Mouse (Mus musculus) c-Kit-negative CD71-positive TER-119-positive erythroid progenitor cells, embryonic 14.5 days (primary cell): ENCODE results near the gene Prmt1.

Source experiments
- DNase-seq: peaks from one replicate; pipeline ENCODE4 v3.0.0-alpha.2; 2013; ENCODE audit warnings: low read depth, low spot score

Prmt1 gene

DNA sequence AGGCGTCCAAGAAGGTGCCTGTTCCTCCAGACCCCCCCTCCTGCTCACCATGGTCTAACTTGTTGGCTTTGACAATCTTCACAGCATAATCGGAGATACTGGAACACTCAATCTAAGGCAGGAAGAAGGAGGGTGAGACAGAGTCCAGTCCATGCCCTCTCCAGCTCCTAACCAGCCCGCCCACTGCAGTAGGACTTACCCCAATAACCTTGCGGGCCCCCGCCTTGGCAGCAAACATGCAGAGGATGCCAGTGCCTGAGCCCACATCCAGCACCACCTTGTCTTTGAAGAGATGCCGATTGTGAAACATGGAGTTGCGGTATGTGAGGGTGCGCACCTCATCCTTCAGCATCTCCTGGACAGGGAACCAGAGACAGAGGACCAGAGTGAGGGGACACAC lies 4.8 kb downstream of the Prmt1 start:
- DNase-seq: no peak

DNA sequence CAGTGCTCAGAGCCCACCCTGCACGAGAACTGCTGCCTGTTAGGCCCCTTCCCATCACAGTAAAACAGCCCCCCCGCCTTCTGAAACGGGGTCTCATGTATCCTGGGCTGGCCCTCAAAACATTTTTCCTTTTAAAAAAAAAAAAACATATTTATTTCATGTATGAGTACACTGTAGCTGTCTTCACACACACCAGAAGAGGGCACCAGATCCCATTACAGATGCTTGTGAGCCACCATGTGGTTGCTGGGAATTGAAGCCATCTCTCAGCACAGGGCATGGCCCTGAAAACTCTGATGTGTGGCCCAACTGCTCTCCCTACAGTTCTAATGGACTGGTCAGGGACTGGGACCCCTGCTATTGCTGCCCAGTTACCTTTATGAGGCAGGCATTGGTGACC lies 8.1 kb downstream of the Prmt1 start:
- DNase-seq: no peak

DNA sequence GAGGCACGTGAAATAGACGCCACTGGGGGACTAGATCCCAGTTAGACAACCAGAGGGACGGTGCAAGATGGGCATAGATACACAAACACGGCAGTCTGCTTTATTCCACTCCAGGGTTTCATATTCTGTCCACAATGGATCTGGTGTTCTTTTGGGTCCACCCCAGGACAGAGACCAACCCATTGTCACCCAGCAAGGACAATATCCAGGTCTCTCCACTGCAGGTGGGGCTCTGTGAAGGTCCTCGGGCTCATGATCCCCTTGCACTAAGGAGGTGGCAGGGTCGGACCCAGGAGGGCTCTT lies 11.3 kb downstream of the Prmt1 start:
- DNase-seq: no peak

DNA sequence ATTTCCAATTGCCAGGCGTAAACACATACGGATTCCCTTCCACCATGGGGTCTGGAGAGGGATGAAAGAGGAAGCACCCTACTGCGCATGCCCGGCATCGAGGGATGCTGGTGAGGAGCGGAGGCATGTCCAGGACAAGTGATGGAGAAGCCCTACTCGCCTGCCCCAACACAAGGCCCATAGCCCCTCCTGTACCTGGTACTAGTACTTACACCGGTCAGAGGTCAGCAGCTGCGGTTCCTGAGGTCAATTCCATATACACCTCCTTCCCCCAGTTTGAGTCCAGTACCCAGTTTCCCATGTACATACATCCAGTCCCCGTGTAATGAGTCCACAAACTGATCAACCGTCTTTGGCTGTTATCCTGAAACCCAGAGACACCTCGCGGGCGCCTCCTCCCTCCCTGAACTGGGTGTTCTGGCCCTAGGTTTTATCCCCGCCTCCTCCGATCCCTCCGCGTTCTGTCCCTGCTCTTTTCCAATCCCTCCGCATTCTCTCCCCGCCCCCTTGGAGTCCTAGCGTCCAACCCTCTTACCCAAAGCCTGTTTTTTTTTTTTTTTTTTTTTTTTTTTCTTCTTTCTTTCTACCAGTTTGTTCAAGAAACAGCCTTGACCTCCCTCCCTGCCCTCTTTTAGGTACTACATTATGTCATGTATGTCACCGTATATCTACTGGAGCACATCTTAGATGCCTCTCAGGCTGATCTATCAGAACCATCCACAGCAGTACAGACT lies 11.8 kb downstream of the Prmt1 start, which contains the start of gene Cpt1c:
Gene Cpt1c (minus strand): TSS at position 469 of the 734 bp plus-strand sequence.
- no peak for DNase-seq

DNA sequence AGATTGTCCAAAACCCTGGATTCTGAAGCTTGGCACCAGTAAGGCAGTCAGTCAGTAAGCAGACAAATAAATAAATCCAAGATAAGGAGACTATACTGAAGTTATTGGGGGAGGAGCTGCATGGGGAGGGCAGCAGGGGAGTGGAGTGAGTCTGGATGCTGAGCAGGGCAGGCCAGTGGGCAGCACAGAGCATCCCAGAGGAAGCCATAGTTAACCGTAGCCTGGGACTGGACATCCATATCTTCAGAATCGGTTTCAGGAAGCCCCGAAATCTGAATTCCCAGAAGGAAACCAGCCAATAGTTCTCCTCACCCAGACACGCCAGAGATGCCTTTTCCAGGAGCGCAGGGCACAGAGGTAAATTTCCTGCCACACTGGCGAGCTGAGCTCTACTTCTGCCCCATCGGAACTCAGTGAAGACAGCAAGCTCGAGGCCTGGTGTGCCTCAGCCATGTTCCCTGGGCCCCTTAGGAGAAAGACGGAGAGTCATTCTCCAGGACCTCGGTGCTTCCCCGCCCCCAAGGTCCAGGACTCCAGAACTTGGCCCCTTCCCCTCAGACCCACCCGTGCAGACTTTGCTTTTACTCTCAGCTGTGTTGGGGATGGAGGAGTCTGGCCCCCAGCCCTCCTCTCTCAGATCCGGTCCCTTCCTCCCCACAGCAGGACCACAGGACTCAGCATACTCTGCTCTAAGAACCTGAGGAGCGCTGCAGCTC lies 12.8 kb downstream of the Prmt1 start:
- DNase-seq: no peak

DNA sequence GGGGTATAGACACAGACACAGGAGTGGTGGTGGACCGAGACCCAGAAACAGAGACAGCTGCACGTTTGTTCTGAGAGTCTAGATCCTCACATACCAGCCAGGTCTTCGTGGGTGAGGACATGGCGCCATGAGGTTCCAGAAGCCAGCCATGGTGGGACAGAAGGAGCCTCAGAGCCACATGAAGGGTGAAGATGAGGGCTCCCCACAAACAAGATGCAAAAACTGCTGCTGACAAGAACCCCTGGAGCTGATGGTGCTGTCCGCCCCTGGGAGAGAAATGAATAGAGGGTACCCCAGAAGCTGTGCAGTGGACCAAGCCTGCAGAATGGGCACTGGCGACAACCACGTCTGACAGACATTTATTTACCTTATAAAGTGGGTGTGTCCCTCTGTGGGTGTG lies 15.2 kb downstream of the Prmt1 start:
- no peak for DNase-seq

DNA sequence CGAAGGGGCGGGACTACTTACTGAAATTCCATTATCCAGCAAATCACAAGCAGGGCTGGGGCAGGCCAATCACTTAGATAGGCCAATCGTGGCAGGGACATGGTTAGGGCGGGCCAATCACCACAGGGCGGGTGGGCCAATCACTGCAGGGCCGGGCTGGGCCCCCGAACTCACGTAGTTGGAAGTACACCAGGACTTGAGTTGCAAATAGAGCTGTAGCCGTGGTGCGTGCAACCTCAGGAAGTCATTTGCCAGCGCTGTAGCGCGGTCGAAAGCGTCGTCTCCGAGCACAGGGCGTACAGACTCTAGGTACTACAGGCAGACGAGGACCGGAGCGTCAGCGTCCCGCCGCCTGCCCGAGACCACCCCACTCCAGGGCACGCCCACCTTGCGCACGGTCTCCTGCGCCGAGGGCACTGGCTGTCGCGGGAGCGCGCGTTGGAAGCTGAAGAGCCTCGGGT lies 16.1 kb downstream of the Prmt1 start:
- DNase-seq: no peak

DNA sequence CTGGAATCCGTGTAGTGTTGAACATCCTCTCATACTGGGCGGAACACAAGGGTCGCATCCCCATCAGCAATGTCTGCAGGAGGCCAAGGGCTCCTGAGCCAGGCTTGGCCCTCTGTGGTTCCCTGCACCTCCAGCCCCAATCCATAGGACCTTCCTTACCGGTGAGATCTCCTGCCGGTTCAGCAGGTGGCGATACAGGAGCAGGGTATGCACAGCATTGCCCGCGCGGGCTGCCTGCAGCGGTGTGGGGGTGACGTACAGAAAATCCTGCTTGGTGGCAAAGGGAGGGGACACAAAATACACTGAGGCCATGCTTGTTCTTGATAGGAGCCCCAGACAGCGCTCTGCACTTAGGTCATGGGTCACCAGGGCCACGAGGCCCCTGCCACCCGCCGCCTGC lies 19.7 kb downstream of the Prmt1 start:
- DNase-seq: no peak

DNA sequence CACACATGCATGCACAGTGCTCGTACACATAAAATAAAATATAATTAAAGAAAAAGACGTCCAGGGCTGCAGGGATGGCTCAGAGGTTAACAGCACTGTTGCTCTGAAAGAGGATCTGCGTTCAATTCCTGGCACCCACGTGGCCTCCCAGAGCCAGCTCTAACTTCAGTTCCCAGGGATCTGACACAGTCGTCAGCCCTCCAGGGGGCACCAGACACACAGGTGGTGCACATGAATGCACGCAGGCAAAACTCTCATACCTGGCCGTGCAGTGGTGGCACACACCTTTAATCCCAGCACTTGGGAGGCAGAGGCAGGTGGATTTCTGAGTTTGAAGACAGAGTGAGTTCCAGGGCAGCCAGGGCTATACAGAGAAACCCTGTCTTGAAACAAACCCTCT lies 20.4 kb downstream of the Prmt1 start:
- no peak for DNase-seq

DNA sequence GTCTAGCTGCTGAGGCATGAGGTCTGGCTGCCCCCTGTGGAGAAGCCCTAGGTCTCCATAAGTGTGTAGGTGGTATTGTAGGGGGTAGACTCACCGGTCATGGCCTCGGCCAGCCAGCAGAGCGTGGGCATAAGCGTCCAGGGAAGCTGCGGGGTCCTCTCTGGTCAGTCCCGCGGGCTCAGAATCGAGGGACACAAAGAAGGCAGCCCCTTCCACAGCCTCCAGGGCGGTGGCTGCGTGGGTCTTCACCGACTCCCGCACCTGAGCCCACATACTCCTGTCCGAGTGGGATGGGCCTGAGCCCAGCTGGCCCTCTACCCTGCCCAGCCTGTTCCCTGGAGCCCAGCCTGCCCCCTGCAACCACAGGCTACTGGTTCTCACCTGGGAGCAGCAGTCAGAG lies 21.4 kb downstream of the Prmt1 start:
- no peak for DNase-seq

DNA sequence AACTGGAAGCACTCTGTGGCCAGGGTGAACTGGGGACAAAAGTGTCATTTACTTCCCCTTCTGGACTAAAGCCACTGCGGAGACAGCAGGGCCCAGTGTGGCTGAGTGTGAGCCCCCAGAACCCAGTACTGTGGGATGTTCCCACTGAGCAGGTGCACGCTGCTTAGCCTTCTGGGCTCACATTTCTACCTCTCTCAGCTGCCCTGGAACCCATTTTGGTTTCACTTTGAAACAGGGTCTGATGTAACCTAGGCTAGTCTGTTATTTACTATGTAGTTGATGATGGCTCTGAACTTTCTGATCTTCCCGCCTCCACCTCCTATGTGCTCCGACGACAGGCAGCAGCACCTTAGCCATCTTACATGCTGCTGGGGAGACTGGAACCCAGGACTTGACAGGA lies 23.5 kb downstream of the Prmt1 start:
- no peak for DNase-seq

DNA sequence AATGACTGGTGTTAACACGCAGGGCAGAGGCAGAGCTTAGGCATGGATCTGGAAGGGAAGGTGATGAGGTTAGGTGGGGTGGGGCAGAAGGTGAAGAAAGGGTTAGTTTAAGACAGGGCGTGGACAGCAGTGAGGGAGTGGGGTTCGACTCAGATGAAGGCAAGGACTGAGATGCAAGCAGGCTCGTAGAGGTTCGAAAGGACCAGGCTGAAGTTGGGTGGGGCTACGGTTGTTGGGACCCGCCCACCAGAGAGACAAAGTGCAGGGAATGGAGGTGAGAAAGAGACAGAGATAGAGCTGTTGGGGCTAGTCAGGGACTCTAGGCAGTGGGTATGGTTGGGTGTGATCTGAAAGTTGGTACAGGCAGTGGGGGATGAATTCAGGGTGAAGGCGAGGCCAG lies 24.0 kb downstream of the Prmt1 start:
- DNase-seq: no peak

DNA sequence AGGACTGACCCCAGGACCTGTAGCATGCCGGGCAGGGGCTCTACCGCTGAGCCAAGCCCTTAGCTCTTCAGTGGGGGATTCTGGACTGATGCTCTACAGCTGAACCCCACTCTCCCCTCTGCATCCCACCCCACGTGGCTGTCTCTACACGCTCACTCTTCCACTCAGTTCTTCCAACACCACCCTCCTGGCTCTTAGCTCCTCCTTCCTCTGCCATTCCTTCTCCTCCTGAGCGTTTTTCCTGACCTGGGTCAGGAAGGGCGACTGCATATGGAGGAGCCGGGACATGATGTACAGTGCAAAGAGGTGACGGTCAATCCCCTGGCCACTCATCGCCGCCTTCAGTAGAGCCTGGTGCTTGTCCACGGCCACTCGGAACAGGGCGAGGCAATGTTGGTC lies 25.9 kb downstream of the Prmt1 start:
- DNase-seq: no peak

DNA sequence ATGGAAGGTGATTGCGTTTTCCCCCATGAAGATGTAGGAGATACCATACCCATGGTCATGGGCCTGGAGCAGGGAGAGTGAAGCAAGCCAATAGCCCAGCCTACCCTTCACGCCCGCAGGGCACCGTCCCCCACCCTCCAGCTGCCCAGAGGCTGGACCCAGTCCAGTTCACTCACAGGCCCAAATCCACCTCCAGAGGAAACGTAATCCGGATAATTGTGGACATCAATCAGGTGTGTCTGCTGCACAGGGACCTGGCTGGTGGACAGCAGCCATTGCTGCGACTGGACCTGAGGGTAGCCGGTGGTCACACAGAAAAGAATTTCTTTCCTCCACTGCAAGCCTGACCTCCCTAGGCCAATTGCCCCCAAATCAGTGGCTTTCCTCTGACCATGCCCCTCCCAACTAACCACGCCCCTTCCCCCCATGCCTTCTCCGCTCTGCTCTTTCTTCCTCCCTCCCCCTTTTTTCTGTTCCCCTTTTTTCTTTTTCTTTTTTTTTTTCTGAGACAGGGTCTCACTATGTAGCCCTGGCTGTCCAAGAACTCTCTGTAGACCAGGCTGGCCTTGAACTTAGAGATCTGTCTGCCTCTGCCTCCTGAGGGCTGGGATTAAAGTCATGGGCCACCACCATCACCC lies 26.4 kb downstream of the Prmt1 start:
- DNase-seq: no peak

DNA sequence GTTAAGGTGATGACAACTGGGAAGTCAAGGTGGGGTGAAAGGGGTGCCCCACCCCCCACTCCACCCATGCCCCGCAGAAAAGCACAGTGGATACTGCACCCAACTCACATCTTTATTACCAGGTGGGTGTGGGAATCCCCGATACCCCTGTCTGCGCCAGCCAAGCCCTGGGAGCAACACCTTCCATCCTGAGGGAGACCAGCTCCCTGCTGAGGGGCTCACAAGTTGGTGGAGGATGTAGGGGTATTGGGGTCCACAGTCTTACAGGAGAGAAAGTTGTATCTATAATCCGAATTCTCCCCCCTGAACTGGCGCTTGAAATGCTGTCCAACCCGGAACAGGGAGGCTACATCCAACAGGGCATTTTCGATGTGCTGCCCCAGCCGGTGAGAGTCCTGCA lies 27.1 kb downstream of the Prmt1 start:
- DNase-seq: no peak

DNA sequence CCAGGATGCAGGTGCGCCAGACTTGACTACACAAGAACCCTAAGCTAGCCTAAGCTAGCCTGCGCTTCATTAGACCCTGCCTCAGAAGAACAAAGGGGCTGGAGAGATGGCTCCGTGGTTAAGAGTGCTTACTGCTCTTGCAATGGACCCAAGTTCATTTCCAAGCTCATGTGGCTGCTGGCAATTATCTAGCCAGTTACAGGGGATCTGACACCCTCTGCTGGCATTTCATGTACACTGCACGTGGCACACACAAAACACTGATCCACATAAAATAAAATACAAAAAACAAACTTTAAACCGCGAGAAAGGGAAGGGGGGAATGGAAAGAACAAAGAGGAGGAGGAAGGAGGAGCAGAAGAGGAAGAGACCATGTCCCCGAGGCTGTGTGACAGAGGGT lies 28.2 kb downstream of the Prmt1 start:
- DNase-seq: no peak

DNA sequence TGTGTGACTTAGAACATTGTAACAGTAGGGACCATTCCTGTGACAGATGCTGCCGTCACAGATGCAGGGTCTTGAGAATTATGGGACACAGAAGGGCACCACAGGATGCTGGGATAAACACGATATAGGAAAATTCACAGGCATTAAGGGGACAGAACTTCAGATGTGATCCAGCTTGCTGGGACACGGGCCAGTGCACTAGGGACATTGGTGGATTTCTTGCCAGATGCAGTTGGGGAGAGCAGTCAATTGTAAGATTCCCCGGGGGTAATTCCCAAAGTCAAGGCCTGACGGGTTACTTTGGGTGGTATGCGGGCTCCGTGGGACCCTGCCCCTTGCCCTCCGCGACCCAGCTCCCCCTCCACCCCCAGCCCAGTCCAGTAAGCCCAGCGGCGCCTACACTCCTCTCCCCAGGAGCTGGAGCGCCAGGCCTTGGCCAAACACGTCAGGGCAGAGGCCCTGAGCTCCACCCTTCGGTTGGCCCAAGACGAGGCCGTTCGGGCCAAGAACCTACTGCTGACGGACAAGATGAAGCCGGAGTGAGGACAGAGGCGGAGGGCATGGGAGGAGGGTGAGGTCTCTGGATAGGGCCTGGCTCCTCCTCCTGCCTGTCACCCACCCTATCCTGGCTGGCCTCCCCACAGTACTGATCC lies 29.1 kb downstream of the Prmt1 start:
- DNase-seq: no peak

DNA sequence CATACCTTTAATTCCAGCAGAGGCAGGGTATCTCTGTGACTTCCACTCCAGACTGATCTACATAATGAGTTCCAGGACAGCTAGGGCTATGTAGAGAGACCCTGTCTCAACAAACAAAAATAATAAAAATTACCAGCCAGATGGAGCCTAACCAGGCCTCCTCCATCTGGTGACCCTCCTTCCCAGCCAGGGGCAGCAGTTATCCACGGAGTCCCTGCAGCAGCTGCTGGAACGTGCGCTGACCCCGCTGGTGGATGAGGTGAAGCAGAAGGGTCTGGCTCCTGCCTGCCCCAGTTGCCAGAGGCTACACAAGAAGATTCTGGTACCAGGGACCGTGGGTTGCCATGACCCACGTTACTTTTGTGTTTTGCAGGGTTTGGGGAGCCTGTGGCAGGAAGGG lies 30.1 kb downstream of the Prmt1 start:
- no peak for DNase-seq

DNA sequence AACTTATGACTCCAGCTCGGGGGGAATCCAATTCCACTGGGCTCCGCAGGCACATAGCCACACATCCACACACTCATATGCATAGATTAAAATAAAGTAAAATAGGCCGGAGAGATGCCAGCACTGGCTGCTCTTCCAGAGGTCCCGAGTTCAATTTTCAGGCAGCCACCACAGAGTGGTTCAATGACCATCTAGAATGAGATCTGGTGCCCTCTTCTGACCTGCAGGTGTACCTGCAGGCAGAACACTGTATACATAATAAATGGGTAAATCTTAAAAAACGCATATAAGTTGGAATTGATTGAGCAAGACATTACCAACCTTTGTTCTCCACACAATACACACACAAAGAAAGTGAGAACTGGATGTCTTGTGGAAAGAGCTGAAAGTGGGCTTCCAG lies 30.7 kb downstream of the Prmt1 start:
- no peak for DNase-seq

DNA sequence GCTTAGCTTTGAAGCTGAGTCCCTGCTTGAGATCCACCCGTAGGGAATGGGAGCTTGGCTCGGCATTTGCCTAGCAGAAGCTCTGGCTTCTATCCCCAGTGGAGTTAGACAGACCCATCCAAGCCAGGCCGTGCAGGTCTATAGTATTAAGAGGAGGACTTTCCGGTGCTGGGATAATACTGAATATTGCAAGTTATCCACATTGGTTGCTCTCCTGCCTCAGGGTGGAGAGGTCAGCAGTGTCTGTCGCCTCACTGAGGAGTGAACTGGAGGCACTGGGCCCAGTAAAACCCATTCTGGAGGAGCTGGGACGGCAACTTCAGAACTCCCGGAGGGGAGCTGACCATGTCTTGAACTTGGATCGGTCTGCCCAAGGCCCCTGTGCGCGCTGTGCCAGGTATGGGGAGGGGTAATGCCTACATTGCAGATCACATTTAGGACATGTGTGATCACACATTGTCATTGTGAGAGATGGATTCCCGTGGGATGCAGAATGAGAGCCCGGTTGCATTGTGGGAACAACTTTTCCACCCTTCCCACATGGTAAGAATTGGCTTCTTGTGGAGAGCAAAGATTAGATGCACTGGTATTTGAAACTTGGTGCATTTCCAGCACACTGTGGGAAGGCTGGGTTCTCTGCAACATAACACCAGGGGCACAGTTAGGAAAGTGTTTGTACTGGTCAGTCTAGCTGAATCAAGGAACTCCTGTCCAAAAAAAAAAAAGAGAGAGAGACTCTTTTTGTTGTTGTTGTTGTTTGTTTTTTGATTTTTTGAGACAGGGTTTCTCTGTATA lies 32.1 kb downstream of the Prmt1 start:
- no peak for DNase-seq

DNA sequence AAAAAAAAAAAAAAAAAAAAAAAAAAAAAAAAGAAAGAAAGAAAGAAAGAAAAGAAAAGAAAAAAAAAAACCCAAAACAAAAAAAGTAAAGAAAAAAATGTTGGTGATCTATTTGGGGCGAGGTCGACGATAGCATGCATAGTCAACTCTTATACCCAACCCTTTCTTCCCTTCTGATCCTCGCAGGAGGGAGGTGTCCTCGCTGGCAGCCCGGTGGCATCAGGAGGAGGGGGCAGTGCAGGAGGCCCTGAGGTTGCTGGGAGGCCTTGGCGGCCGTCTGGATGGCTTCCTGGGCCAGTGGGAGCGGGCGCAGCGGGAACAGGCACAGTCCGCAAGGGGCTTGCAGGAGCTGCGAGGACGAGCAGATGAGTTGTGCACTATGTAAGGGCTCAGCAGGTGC lies 32.8 kb downstream of the Prmt1 start:
- DNase-seq: no peak
